Mouse (Mus musculus) heart, postnatal 4 days (tissue): ENCODE measurements around the gene Samd9l. TPM values are rescaled to one million over a fixed set of nuclear protein-coding genes. Genes with fewer than 3 reads are reported as not detected.
"Not testable (repeated sequence)": the region's sequence is repeated elsewhere in the genome, so short reads cannot be mapped to it uniquely, and the experiment has no call there.

Experiments used
- DNase-seq: peaks from one replicate; pipeline ENCODE4 v3.0.0; 2021
- total RNA-seq, 2 experiments: library from RNA; stranded (reverse); gene quantifications; 2 replicates each; pipeline ENCODE4 v1.2.3; 2021

Samd9l gene
- total RNA-seq, 2 experiments from 2014 or later = 10.2 to 10.6 TPM

GRCm38 (mm10) chr6:3341479-3341878 is 57.9 kb downstream of the Samd9l start:
- DNase-seq = no peak

GRCm38 (mm10) chr6:3340928-3341327 is 58.4 kb downstream of the Samd9l start:
- DNase-seq = not testable (repeated sequence)

GRCm38 (mm10) chr6:3339131-3339530 is 60.2 kb downstream of the Samd9l start:
- not testable (repeated sequence) for DNase-seq

Other genes with a start within 250 kb of the Samd9l start
- gene Hepacam2, start 98.7 kb upstream of the Samd9l start, total RNA-seq = under 1 TPM in 1 of 2 experiments, not detected in 1; 0.14 TPM
- gene Vps50, start 98.8 kb upstream of the Samd9l start, total RNA-seq = 10 to 100 TPM; 15.0 to 18.7 TPM